Mouse (Mus musculus) thymus, postnatal 10 days (tissue): ENCODE results near the gene Card10.
A peak's percentile ranks its signal among the peaks of the same experiment; 100 is the strongest.
"Not testable (repeated sequence)": the region's sequence is repeated elsewhere in the genome, so short reads cannot be mapped to it uniquely, and the experiment has no call there.

Experiments
- DNase-seq, 2 experiments: peaks; one replicate each; pipeline ENCODE4 v3.0.0; 2021; ENCODE audit warnings: low spot score in 2 of 2

Card10 gene

GRCm38 (mm10) chr15:78802776-78803391, at the start of gene Card10:
Gene Card10, minus strand, starts transcription at chr15:78803042.
- DNase-seq = no peak

GRCm38 (mm10) chr15:78851505-78852153, 48.8 kb upstream of the Card10 start:
- DNase-seq = peak; percentile 71 to 93

- DNase-seq = no peak
Measured at GRCm38 (mm10) chr15:78850944-78851343, 48.1 kb upstream of the Card10 start.

- no peak for DNase-seq
Measured at GRCm38 (mm10) chr15:78850059-78850824, 47.4 kb upstream of the Card10 start.

GRCm38 (mm10) chr15:78849485-78849884, 46.6 kb upstream of the Card10 start:
- DNase-seq = no peak

- peak; percentile 68 to 87 for DNase-seq
Measured at GRCm38 (mm10) chr15:78848467-78848866, 45.6 kb upstream of the Card10 start.

GRCm38 (mm10) chr15:78846805-78847204, 44.0 kb upstream of the Card10 start:
- DNase-seq = not testable (repeated sequence)

GRCm38 (mm10) chr15:78846352-78846751, 43.5 kb upstream of the Card10 start:
- DNase-seq = no peak

- DNase-seq = no peak
Measured at GRCm38 (mm10) chr15:78845867-78846266, 43.0 kb upstream of the Card10 start.

GRCm38 (mm10) chr15:78845321-78845720, 42.5 kb upstream of the Card10 start:
- DNase-seq = no peak

- no peak for DNase-seq
Measured at GRCm38 (mm10) chr15:78844791-78845190, 41.9 kb upstream of the Card10 start.

- peak; percentile 53 to 68 for DNase-seq
Measured at GRCm38 (mm10) chr15:78843581-78844469, 41.0 kb upstream of the Card10 start.

GRCm38 (mm10) chr15:78842371-78843163, 39.7 kb upstream of the Card10 start, which contains the start of gene Cdc42ep1:
Gene Cdc42ep1, plus strand, starts transcription at chr15:78842624.
- DNase-seq = no peak

- no peak for DNase-seq
Measured at GRCm38 (mm10) chr15:78841161-78841790, 38.4 kb upstream of the Card10 start.

- no peak for DNase-seq
Measured at GRCm38 (mm10) chr15:78840751-78841150, 37.9 kb upstream of the Card10 start.

GRCm38 (mm10) chr15:78840241-78840640, 37.4 kb upstream of the Card10 start:
- DNase-seq = no peak

GRCm38 (mm10) chr15:78839744-78840143, 36.9 kb upstream of the Card10 start:
- no peak for DNase-seq

GRCm38 (mm10) chr15:78836086-78836621, 33.3 kb upstream of the Card10 start:
- no peak for DNase-seq

- peak; percentile 27 to 35 for DNase-seq
Measured at GRCm38 (mm10) chr15:78835200-78836085, 32.6 kb upstream of the Card10 start.
